Comparison of ENCODE assay signal across 24 mouse cellular contexts in the genomic region with DNA sequence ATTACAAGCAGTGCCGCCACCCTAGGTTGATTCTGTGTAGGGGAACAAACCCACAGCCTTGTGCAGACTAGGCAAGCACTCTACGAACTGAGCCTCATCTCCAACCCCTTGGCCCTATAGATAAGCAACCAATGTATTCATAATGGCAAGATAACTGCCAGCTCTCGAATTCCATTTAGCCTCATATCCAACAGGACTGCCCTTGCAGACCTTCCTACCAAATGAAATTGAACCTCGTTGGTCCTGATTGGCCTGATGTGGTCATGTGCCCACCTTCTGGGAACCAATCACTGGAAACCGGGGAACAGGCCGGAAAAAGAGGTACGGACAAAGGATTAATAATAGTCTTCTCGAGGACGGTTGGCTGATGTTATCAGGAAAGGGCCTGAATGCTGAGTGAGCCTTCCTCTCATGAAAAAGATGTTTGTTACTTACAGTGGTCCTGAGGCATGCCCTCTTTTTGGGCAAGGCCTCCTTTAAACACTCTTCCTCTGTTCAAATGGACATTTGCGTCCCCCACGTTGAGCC. TPM values are rescaled to one million over a fixed set of nuclear protein-coding genes. Genes with fewer than 3 reads are reported as not detected.
DNase-seq lines count a peak whose midpoint lies in the region; ATAC-seq and TF ChIP-seq lines count a peak whose summit lies in the region.
"Had no signal": no experiment of that assay in that cellular context is flagged by ENCODE, and none has a peak within 500 bp of the region (broad histone marks: within the 10 kb centered on the region; RNA-seq: fewer than 3 reads in every experiment).

No protein-coding gene starts in this region.

- H3K4me1 ChIP-seq in heart, embryonic 10.5 days: peaks cover 44% of the 10 kb centered on the region
- H3K4me1 ChIP-seq in testis, adult 2 months (ENCODE audit: control insufficient read depth, insufficient read depth, low read length): peaks cover 16% of the 10 kb centered on the region
- H3K4me1 ChIP-seq in forebrain, embryonic 10.5 days: peaks cover 21% of the 10 kb centered on the region
- H3K4me1 ChIP-seq: forebrain, embryonic 12.5 days had no signal

- H3K27me3 ChIP-seq in heart, embryonic 10.5 days (ENCODE audit: insufficient read depth, poor library complexity, severe bottlenecking): no peaks in the 10 kb centered on the region
- no peaks in the 10 kb centered on the region for H3K27me3 ChIP-seq in testis, adult 2 months (ENCODE audit: control insufficient read depth, insufficient read depth, low read length)
- no peaks in the 10 kb centered on the region for H3K27me3 ChIP-seq in forebrain, embryonic 10.5 days (ENCODE audit: poor library complexity, severe bottlenecking)
- H3K27me3 ChIP-seq: embryonic facial prominence, embryonic 12.5 days; forebrain, embryonic 12.5 days; hindbrain, embryonic 12.5 days; kidney, embryonic 15.5 days; midbrain, embryonic 13.5 days had no signal

- no peak overlapping the region for H3K4me3 ChIP-seq in heart, embryonic 10.5 days
- peak overlapping the region; percentile 86 for H3K4me3 ChIP-seq in testis, adult 2 months (ENCODE audit: control insufficient read depth, low read depth, low read length)
- H3K4me3 ChIP-seq in forebrain, embryonic 10.5 days: no peak overlapping the region
- H3K4me3 ChIP-seq: embryonic facial prominence, embryonic 12.5 days; forebrain, embryonic 12.5 days; heart, adult 2 months; hindbrain, embryonic 12.5 days; kidney, embryonic 15.5 days; left cerebral cortex, adult 2 months; midbrain, embryonic 13.5 days had no signal

- peak overlapping the region; percentile 92 for H3K27ac ChIP-seq in heart, embryonic 10.5 days
- H3K27ac ChIP-seq in testis, adult 2 months (ENCODE audit: control insufficient read depth, insufficient read depth, low read depth, low read length): peak overlapping the region; percentile 69
- no peak overlapping the region for H3K27ac ChIP-seq in forebrain, embryonic 10.5 days
- H3K27ac ChIP-seq: embryonic facial prominence, embryonic 12.5 days; forebrain, embryonic 12.5 days; heart, adult 2 months; hindbrain, embryonic 12.5 days; kidney, embryonic 15.5 days; left cerebral cortex, adult 2 months; midbrain, embryonic 13.5 days; stomach, postnatal 0 days had no signal

- no peak for TF ChIP-seq CTCF in testis, adult 2 months (IDR thresholded peaks at IDR 0.05; ENCODE audit: control insufficient read depth, insufficient read depth, insufficient replicate concordance, low read depth, low read length)

- no peaks in the 10 kb centered on the region for H3K36me3 ChIP-seq in heart, embryonic 10.5 days
- no peaks in the 10 kb centered on the region for H3K36me3 ChIP-seq in testis, adult 2 months (ENCODE audit: control insufficient read depth, insufficient read depth, low read length)
- no peaks in the 10 kb centered on the region for H3K36me3 ChIP-seq in forebrain, embryonic 10.5 days (replicated peaks)
- H3K36me3 ChIP-seq: embryonic facial prominence, embryonic 12.5 days; forebrain, embryonic 12.5 days; hindbrain, embryonic 12.5 days; kidney, embryonic 15.5 days; midbrain, embryonic 13.5 days had no signal

- no peak for TF ChIP-seq POLR2A in testis, adult 2 months (IDR thresholded peaks at IDR 0.05; ENCODE audit: control insufficient read depth, low read depth, low read length)

- 84% methylated on average over 11 of the region's 11 CpGs for WGBS in heart, embryonic 10.5 days
- WGBS in forebrain, embryonic 10.5 days: 92% methylated on average over 11 of the region's 11 CpGs

- peak; percentile 16; the same call in 1 of the 2 replicates for ATAC-seq in megakaryocyte progenitor cell, adult 5-6 weeks (replicated peaks; ENCODE audit: poor library complexity)
- ATAC-seq: intestine, postnatal 0 days; midbrain, embryonic 13.5 days had no signal

- H3K9me3 ChIP-seq in heart, embryonic 10.5 days: no peaks in the 10 kb centered on the region
- H3K9me3 ChIP-seq in forebrain, embryonic 10.5 days: no peaks in the 10 kb centered on the region
- H3K9me3 ChIP-seq: embryonic facial prominence, embryonic 12.5 days; forebrain, embryonic 12.5 days; hindbrain, embryonic 12.5 days; kidney, embryonic 15.5 days; midbrain, embryonic 13.5 days had no signal

- DNase-seq in heart, embryonic 10.5 days (ENCODE audit: low spot score): no peak
- DNase-seq in heart, adult 9 months (ENCODE audit: low spot score in 2 of 2): no peak
- no peak for DNase-seq in testis, postnatal 10 days (ENCODE audit: low spot score)
- no peak for DNase-seq in forebrain, embryonic 10.5 days (ENCODE audit: extremely low spot score, low spot score)
- DNase-seq in layer of hippocampus, postnatal 14 days (ENCODE audit: low spot score in 2 of 2): no peak
- DNase-seq: adrenal gland, postnatal 36 days; cerebellum, adult 11 months; cerebellum, postnatal 10 days; gastrocnemius, postnatal 36 days; heart, adult 2 months; layer of hippocampus, adult 9-11 months; lung, adult 2 months; lung, postnatal 14 days; thymus, postnatal 25 days had no signal

RNA-seq across cellular contexts. Expression of gene Ift81, which starts 10.7 kb away (rescaled TPM):
- polyA plus RNA-seq in heart, embryonic 10.5 days (2016; fragmentation: Nextera tagmentation; extraction: Ambion mirVana): 25.2 and 35.2 TPM in 2 replicates
- polyA plus RNA-seq in testis, adult 2 months (2012; rRNA removed): 21.6 and 30.8 TPM in 2 replicates
- 2.7 and 4.5 TPM in 2 replicates for total RNA-seq in megakaryocyte progenitor cell, adult 5-6 weeks (2015)
- total RNA-seq in megakaryocyte progenitor cell, adult 5-6 weeks (2017): 1.8 and 6.0 TPM in 2 replicates
- polyA plus RNA-seq in forebrain, embryonic 10.5 days (2016; fragmentation: Nextera tagmentation; extraction: Ambion mirVana): 45.8 and 51.8 TPM in 2 replicates
- total RNA-seq in layer of hippocampus, postnatal 14 days (2021): 10 to 100 TPM; 31.0 to 31.1 TPM

RNA-seq across cellular contexts. Expression of gene P2rx7, which starts 18.7 kb away (rescaled TPM):
- 0.33 and 0.47 TPM in 2 replicates for polyA plus RNA-seq in heart, embryonic 10.5 days (2016; fragmentation: Nextera tagmentation; extraction: Ambion mirVana)
- 5.0 and 6.7 TPM in 2 replicates for polyA plus RNA-seq in testis, adult 2 months (2012; rRNA removed)
- 6.1 and 8.3 TPM in 2 replicates for total RNA-seq in megakaryocyte progenitor cell, adult 5-6 weeks (2015)
- 8.5 and 11.6 TPM in 2 replicates for total RNA-seq in megakaryocyte progenitor cell, adult 5-6 weeks (2017)
- 0.31 and 0.60 TPM in 2 replicates for polyA plus RNA-seq in forebrain, embryonic 10.5 days (2016; fragmentation: Nextera tagmentation; extraction: Ambion mirVana)
- total RNA-seq in layer of hippocampus, postnatal 14 days (2021): 1 to 10 TPM; 7.8 TPM
